Mouse (Mus musculus): ENCODE measurements around the gene Lrp1. TPM values are rescaled to one million over a fixed set of nuclear protein-coding genes. Genes with fewer than 3 reads are reported as not detected.

The Lrp1 gene
- polyA plus RNA-seq, 1 experiment from 2014 or later = 67.1 TPM

GRCm38 (mm10) chr10:127612079-127612775, 8.7 kb downstream of the Lrp1 start:
- no peak overlapping the region for H3K4me3 ChIP-seq (ENCODE audit: low read depth, low read length)
- DNase-seq (ENCODE audit: low spot score) (no peak), ATAC-seq (ENCODE audit: low FRiP score) (no peak)
- no peak overlapping the region for H3K27ac ChIP-seq (ENCODE audit: low read depth, low read length)
- H3K4me2 ChIP-seq (replicated peaks; ENCODE audit: low read depth, low read length) = no peak overlapping the region
- no peaks in the 10 kb centered on the region for H3K27me3 ChIP-seq (ENCODE audit: control insufficient read depth, insufficient read depth, low read length)
- 87% methylated on average over 14 of the region's 14 CpGs for WGBS
- peaks cover 10% of the 10 kb centered on the region for H3K4me1 ChIP-seq (replicated peaks; ENCODE audit: control insufficient read depth, insufficient read depth, low read length)
- no peak overlapping the region for H3K9ac ChIP-seq (ENCODE audit: low read depth, low read length)
- H3K36me3 ChIP-seq (ENCODE audit: control insufficient read depth, insufficient read depth, low read length) = 0 out of 2 replicates have a peak, but pooled peaks cover 3% of the 10 kb centered on the region
- H3K9me3 ChIP-seq (ENCODE audit: control insufficient read depth, low read length) = no peaks in the 10 kb centered on the region

- H3K9me3 ChIP-seq (ENCODE audit: control insufficient read depth, low read length) = no peaks in the 10 kb centered on the region
- H3K27me3 ChIP-seq (ENCODE audit: control insufficient read depth, insufficient read depth, low read length) = no peaks in the 10 kb centered on the region
- 88% methylated on average over 9 of the region's 9 CpGs for WGBS
- 0 out of 2 replicates have a peak, but pooled peaks cover 8% of the 10 kb centered on the region for H3K36me3 ChIP-seq (ENCODE audit: control insufficient read depth, insufficient read depth, low read length)
- H3K9ac ChIP-seq (ENCODE audit: low read depth, low read length) = no peak overlapping the region
- ATAC-seq (ENCODE audit: low FRiP score) = no peak
- no peak overlapping the region for H3K27ac ChIP-seq (ENCODE audit: low read depth, low read length)
- peaks cover 10% of the 10 kb centered on the region for H3K4me1 ChIP-seq (replicated peaks; ENCODE audit: control insufficient read depth, insufficient read depth, low read length)
- no peak overlapping the region for H3K4me2 ChIP-seq (replicated peaks; ENCODE audit: low read depth, low read length)
- H3K4me3 ChIP-seq (ENCODE audit: low read depth, low read length) = no peak overlapping the region
- DNase-seq (ENCODE audit: low spot score) = no peak
Observed at GRCm38 (mm10) chr10:127610066-127610415, 10.9 kb downstream of the Lrp1 start.

- no peak overlapping the region for H3K4me3 ChIP-seq (ENCODE audit: low read depth, low read length)
- no peaks in the 10 kb centered on the region for H3K9me3 ChIP-seq (ENCODE audit: control insufficient read depth, low read length)
- no peak overlapping the region for H3K27ac ChIP-seq (ENCODE audit: low read depth, low read length)
- H3K4me2 ChIP-seq (replicated peaks; ENCODE audit: low read depth, low read length) = no peak overlapping the region
- H3K27me3 ChIP-seq (ENCODE audit: control insufficient read depth, insufficient read depth, low read length) = no peaks in the 10 kb centered on the region
- 67% methylated on average over 9 of the region's 9 CpGs for WGBS
- H3K36me3 ChIP-seq (ENCODE audit: control insufficient read depth, insufficient read depth, low read length) = 0 out of 2 replicates have a peak, but pooled peaks cover 8% of the 10 kb centered on the region
- H3K9ac ChIP-seq (ENCODE audit: low read depth, low read length) = no peak overlapping the region
- DNase-seq (ENCODE audit: low spot score) (no peak), ATAC-seq (ENCODE audit: low FRiP score) (no peak)
- H3K4me1 ChIP-seq (replicated peaks; ENCODE audit: control insufficient read depth, insufficient read depth, low read length) = peaks cover 6% of the 10 kb centered on the region
Observed at GRCm38 (mm10) chr10:127609415-127610065, 11.4 kb downstream of the Lrp1 start.

- H3K4me1 ChIP-seq (replicated peaks; ENCODE audit: control insufficient read depth, insufficient read depth, low read length) = no peaks in the 10 kb centered on the region
Observed at GRCm38 (mm10) chr10:127607059-127607458, 13.9 kb downstream of the Lrp1 start.

GRCm38 (mm10) chr10:127605756-127606155, 15.2 kb downstream of the Lrp1 start:
- Histone ChIP-seq H3K36me3 (ENCODE audit: control insufficient read depth, insufficient read depth, low read length) (peaks cover 12% of the 10 kb centered on the region; the same call in 1 of the 2 replicates), H3K9ac (ENCODE audit: low read depth, low read length) (no peak overlapping the region), H3K4me1 (replicated peaks; ENCODE audit: control insufficient read depth, insufficient read depth, low read length) (no peaks in the 10 kb centered on the region), H3K4me2 (replicated peaks; ENCODE audit: low read depth, low read length) (no peak overlapping the region), H3K9me3 (ENCODE audit: control insufficient read depth, low read length) (no peaks in the 10 kb centered on the region), H3K27ac (ENCODE audit: low read depth, low read length) (no peak overlapping the region), H3K27me3 (ENCODE audit: control insufficient read depth, insufficient read depth, low read length) (no peaks in the 10 kb centered on the region), H3K4me3 (ENCODE audit: low read depth, low read length) (no peak overlapping the region)
- DNase-seq (ENCODE audit: low spot score) = no peak
- 96% methylated on average over 9 of the region's 9 CpGs for WGBS
- no peak for ATAC-seq (ENCODE audit: low FRiP score)

More at GRCm38 (mm10) chr10:127607059-127607458, 13.9 kb downstream of the Lrp1 start:
- H3K4me3 ChIP-seq (ENCODE audit: low read depth, low read length) = no peak overlapping the region
- ATAC-seq (ENCODE audit: low FRiP score) (no peak), DNase-seq (ENCODE audit: low spot score) (no peak)
- H3K9ac ChIP-seq (ENCODE audit: low read depth, low read length) = no peak overlapping the region
- WGBS = 92% methylated on average over 7 of the region's 7 CpGs
- no peak overlapping the region for H3K4me2 ChIP-seq (replicated peaks; ENCODE audit: low read depth, low read length)
- H3K36me3 ChIP-seq (ENCODE audit: control insufficient read depth, insufficient read depth, low read length) = peaks cover 12% of the 10 kb centered on the region; the same call in 1 of the 2 replicates
- H3K9me3 ChIP-seq (ENCODE audit: control insufficient read depth, low read length) = no peaks in the 10 kb centered on the region
- H3K27ac ChIP-seq (ENCODE audit: low read depth, low read length) = no peak overlapping the region
- no peaks in the 10 kb centered on the region for H3K27me3 ChIP-seq (ENCODE audit: control insufficient read depth, insufficient read depth, low read length)

- Histone ChIP-seq H3K4me1 (replicated peaks; ENCODE audit: control insufficient read depth, insufficient read depth, low read length) (no peaks in the 10 kb centered on the region), H3K9ac (ENCODE audit: low read depth, low read length) (no peak overlapping the region), H3K9me3 (ENCODE audit: control insufficient read depth, low read length) (no peaks in the 10 kb centered on the region), H3K27me3 (ENCODE audit: control insufficient read depth, insufficient read depth, low read length) (no peaks in the 10 kb centered on the region), H3K36me3 (ENCODE audit: control insufficient read depth, insufficient read depth, low read length) (peaks cover 12% of the 10 kb centered on the region; the same call in 1 of the 2 replicates), H3K4me2 (replicated peaks; ENCODE audit: low read depth, low read length) (no peak overlapping the region), H3K27ac (ENCODE audit: low read depth, low read length) (no peak overlapping the region), H3K4me3 (ENCODE audit: low read depth, low read length) (no peak overlapping the region)
- no peak for ATAC-seq (ENCODE audit: low FRiP score)
- no peak for DNase-seq (ENCODE audit: low spot score)
- 86% methylated on average over 8 of the region's 8 CpGs for WGBS
Observed at GRCm38 (mm10) chr10:127605251-127605547, 15.7 kb downstream of the Lrp1 start.

GRCm38 (mm10) chr10:127604465-127605250, 16.3 kb downstream of the Lrp1 start:
- no peaks in the 10 kb centered on the region for H3K9me3 ChIP-seq (ENCODE audit: control insufficient read depth, low read length)
- H3K36me3 ChIP-seq (ENCODE audit: control insufficient read depth, insufficient read depth, low read length) = peaks cover 9% of the 10 kb centered on the region; the same call in 1 of the 2 replicates
- H3K4me2 ChIP-seq (replicated peaks; ENCODE audit: low read depth, low read length) = no peak overlapping the region
- H3K4me3 ChIP-seq (ENCODE audit: low read depth, low read length) = no peak overlapping the region
- no peaks in the 10 kb centered on the region for H3K4me1 ChIP-seq (replicated peaks; ENCODE audit: control insufficient read depth, insufficient read depth, low read length)
- 73% methylated on average over 15 of the region's 15 CpGs for WGBS
- no peak overlapping the region for H3K27ac ChIP-seq (ENCODE audit: low read depth, low read length)
- H3K9ac ChIP-seq (ENCODE audit: low read depth, low read length) = no peak overlapping the region
- H3K27me3 ChIP-seq (ENCODE audit: control insufficient read depth, insufficient read depth, low read length) = no peaks in the 10 kb centered on the region
- ATAC-seq (ENCODE audit: low FRiP score) (no peak), DNase-seq (ENCODE audit: low spot score) (no peak)

GRCm38 (mm10) chr10:127603437-127604371, 17.2 kb downstream of the Lrp1 start:
- Histone ChIP-seq H3K27ac (ENCODE audit: low read depth, low read length) (no peak overlapping the region), H3K36me3 (ENCODE audit: control insufficient read depth, insufficient read depth, low read length) (peaks cover 9% of the 10 kb centered on the region; the same call in 1 of the 2 replicates), H3K9me3 (ENCODE audit: control insufficient read depth, low read length) (no peaks in the 10 kb centered on the region), H3K4me3 (ENCODE audit: low read depth, low read length) (no peak overlapping the region), H3K9ac (ENCODE audit: low read depth, low read length) (no peak overlapping the region), H3K27me3 (ENCODE audit: control insufficient read depth, insufficient read depth, low read length) (no peaks in the 10 kb centered on the region), H3K4me1 (replicated peaks; ENCODE audit: control insufficient read depth, insufficient read depth, low read length) (no peaks in the 10 kb centered on the region), H3K4me2 (replicated peaks; ENCODE audit: low read depth, low read length) (no peak overlapping the region)
- DNase-seq (ENCODE audit: low spot score) (no peak), ATAC-seq (ENCODE audit: low FRiP score) (no peak)
- WGBS = 82% methylated on average over 13 of the region's 13 CpGs
